Mouse (Mus musculus) heart, adult 2 months (tissue): Measurements from ENCODE around the gene Mcee.

ENCODE experiments used
- CTCF ChIP-seq: fragments of 200-600 bp; IDR thresholded peaks from 2 replicates; pipeline ENCODE4 v1.8.1; 2022; ENCODE audit warnings: antibody characterized with exemption, mild to moderate bottlenecking, moderate library complexity
- POLR2A ChIP-seq: fragments of 200-500 bp; IDR thresholded peaks from 2 replicates; pipeline ENCODE4 v1.6.1; 2011; ENCODE audit warnings: mild to moderate bottlenecking, low read depth, low read length, control low read depth; ENCODE audit not compliant: insufficient read depth

GRCm38 (mm10) chr7:64424861-64425260, 32.5 kb downstream of the Mcee start:
- TF ChIP-seq CTCF: peak; percentile 30
- no peak for TF ChIP-seq POLR2A
